Mouse (Mus musculus): ENCODE measurements at regions not wholly inside any gene's neighbourhood (a gene's known extent, or its start where the extent isn't known, plus 50 kb on each side); places are given as distances from the start of the nearest gene placed in this dataset.

DNA sequence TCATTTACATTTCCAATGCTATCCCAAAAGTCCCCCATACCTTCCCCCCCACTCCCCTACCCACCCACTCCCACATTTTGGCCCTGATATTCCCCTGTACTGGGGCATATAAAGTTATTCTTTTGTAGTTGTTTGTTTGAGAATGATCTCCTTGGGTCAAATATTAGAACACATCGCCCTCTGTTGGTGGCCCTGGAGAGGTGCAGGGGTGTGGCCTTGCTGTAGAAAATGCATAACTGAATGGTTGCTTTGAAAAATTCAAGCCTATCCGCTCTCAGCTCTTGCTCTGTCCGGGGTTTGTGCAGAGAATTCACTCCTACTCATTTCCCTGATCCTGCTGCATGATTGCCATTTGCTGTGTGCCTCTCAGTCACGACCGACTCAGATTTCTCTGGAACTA, 336.4 kb upstream of the Epha6 start:
- DNase-seq (ENCODE audit: low spot score) = peak; percentile 4
